Mouse (Mus musculus) large intestine, adult 2 months (tissue): Measurements from ENCODE around the gene Gltpd2. TPM values are rescaled to one million over a fixed set of nuclear protein-coding genes. Genes with fewer than 3 reads are reported as not detected.
"Not testable (repeated sequence)": the region's sequence is repeated elsewhere in the genome, so short reads cannot be mapped to it uniquely, and the experiment has no call there.

Source experiments
- DNase-seq: peaks from one replicate; pipeline ENCODE4 v3.0.0-alpha.2; 2012; ENCODE audit warnings: low read depth, low spot score
- WGBS: fragments of 180-500 bp; shearing (Covaris S2); methylation state at CpG from one replicate; pipeline ENCODE4 v1.1.7; 2018; 5-methylcytosine and 5-hydroxymethylcytosine counted together
- polyA plus RNA-seq: library from polyadenylated mRNA; depleted of rRNA; stranded (reverse); fragments of >200 nt; gene quantifications from 2 replicates; pipeline ENCODE4 v1.2.3, GENCODE M21; 2012; rRNA removed

Gene Gltpd2
- polyA plus RNA-seq, result 0.98 and 4.7 TPM in 2 replicates

DNA sequence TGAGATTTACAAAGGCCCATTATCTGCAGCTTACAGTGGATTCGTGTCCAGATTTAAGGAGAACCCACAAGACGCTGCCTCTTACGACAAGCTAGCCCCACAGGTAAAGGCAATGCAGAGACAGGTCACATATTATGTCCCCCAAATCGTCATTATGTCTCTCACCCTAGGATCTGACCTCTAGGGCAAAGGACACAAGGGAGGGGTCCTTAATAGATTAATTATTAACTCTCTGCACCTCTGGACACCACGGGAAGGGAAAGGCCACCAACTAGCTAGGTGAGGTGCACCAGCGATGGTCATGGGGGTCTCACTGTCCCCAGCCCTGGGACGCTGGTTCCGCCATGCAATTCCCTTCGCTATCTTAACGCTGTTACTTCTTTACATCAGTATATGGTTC lies at the start of gene Gltpd2:
Gene Gltpd2 (plus strand): TSS at position 274 of the 400 bp plus-strand sequence.
- no peak for DNase-seq

GRCm38 (mm10) chr11:70469764-70470163 lies 49.2 kb upstream of the Gltpd2 start:
- WGBS, result 87% methylated on average over 3 of the region's 3 CpGs
- DNase-seq, result no peak

More for the DNA sequence above, at the start of gene Gltpd2:
- WGBS, result 73% methylated on average over 10 of the region's 10 CpGs

GRCm38 (mm10) chr11:70472716-70473115 lies 46.3 kb upstream of the Gltpd2 start:
- no peak for DNase-seq

GRCm38 (mm10) chr11:70473291-70473690 lies 45.7 kb upstream of the Gltpd2 start:
- 72% methylated on average over 5 of the region's 5 CpGs for WGBS
- DNase-seq, result not testable (repeated sequence)

DNA sequence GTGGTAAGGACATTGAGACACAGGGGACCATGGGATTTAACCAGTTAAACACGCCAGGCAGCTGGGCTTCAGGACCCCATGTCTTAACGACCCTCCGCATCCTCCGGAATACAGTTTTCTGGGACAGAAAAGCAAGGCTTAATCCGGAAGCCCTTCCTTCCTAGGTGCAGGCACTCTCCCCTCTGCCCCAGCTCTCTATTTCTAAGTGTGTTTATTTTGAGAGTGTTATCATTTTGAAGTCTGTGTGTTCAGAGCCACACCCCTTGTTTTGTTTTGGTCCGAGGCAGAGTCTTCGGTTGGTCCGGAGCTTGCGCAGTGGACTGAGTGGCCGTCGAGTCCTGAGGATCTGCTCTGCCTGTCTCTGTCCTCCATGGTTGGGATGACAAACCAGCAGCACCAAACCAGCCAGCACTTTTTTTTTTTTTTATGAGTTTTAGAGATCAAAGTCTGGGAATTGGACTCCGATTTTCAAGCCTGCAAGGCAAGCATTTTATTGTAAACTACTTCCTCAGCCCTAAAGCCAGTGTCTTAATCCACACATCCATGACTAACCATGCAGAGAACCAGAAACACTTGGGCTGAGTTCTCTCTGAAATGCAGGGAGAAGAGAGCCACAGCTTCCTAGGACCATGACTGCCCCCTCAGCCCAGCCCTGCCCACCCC lies 44.0 kb upstream of the Gltpd2 start:
- 28% methylated on average over 12 of the region's 12 CpGs for WGBS
- peak; percentile 56 for DNase-seq

- DNase-seq, result no peak
- WGBS, result 24% methylated on average over 2 of the region's 2 CpGs
These were observed 33.5 kb upstream of the Gltpd2 start for GRCm38 (mm10) chr11:70485498-70485897.

DNA sequence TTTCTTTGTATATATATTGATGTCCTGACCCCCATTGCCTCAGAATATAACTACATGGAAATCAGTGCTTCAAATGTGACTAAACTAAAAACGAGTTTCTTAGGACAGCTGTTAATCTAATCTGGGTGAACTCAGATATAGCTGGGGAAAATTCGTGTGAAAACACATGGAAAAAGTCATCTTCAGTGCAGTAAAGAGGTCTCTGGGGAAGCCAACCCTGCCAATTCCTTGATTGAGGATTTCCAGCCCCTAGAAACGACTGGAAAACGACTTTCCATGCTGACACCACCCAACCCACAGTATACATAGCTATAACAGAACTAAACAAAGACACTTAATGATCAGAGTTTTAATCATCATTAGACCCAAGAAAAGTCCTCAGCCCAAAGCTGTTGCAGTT lies 31.2 kb upstream of the Gltpd2 start:
- no peak for DNase-seq
- WGBS, result 43% methylated on average over 4 of the region's 4 CpGs

- no peak for DNase-seq
- 76% methylated on average over 3 of the region's 3 CpGs for WGBS
These were observed 29.9 kb upstream of the Gltpd2 start for GRCm38 (mm10) chr11:70489138-70489537.

- DNase-seq, result no peak
- WGBS, result 81% methylated on average over 6 of the region's 6 CpGs
These were observed 29.3 kb upstream of the Gltpd2 start for GRCm38 (mm10) chr11:70489684-70490083.

DNA sequence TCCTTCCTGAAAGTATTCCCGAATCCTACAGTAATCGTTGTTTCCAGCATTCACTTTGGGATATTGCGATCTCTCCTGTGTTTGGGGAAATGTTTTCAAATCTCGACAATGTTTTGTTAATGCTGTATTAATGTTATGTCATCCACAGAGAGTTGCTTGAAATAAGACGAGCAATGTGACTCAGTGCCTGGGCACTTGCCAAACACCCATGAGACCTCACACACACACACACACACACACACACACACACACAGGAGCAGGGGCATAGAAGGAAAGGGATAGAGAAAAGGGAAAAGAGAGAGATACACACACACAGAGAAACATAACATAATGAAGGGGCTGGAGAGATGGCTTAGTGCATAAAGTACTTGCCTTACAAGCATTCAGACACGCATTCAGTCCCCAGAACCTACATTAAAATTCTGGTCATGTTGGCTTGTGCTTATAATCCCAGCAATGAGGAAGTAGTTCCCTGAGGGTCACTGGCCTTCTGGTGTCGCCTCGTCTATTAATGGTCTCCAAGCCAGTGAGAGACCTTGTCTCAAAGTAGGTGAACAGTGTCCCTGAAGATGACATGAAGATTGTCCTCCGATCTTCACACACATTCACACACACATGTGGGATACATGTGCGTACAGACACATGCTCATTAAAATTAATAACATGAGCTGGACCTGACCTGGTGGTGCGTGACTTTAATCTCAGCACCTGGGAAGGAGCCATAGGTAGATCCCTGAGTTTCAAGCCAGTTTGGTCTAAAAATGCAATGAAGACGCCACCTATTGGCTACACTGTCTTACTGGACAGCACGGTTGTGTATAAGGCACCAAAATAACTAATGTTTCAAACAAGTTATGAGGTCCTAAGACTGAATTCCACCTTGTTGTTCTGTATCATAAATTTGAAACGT lies 19.2 kb upstream of the Gltpd2 start:
- WGBS, result 50% methylated on average over 14 of the region's 14 CpGs
- no peak for DNase-seq

GRCm38 (mm10) chr11:70500476-70500812 lies 18.6 kb upstream of the Gltpd2 start:
- no peak for DNase-seq
- WGBS, result 46% methylated on average over 1 of the region's 1 CpGs

DNA sequence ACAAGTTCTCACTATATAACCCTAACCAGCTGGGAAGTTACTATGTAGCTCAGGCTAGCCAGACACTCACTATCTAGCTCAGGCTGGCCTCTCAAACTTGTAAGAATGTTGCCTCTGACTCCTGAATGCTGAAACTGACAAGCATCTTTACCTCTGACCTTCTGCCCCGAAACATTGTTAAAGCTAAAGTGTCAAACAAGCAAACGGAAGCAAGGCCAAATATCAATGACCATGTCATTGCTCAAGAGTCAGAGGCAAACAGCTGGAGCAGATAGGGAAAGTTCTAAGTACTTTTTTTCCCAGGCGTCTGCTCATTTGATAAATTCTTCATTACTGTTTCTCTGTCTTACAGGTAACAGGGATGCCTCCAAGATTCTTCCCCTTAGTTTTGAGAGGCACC lies 17.0 kb upstream of the Gltpd2 start:
- no peak for DNase-seq
- 73% methylated on average over 3 of the region's 3 CpGs for WGBS

GRCm38 (mm10) chr11:70504970-70505369 lies 14.0 kb upstream of the Gltpd2 start, which contains the start of gene Tm4sf5:
TSS of gene Tm4sf5 (plus strand) at chr11:70505244.
- 26% methylated on average over 9 of the region's 9 CpGs for WGBS

DNA sequence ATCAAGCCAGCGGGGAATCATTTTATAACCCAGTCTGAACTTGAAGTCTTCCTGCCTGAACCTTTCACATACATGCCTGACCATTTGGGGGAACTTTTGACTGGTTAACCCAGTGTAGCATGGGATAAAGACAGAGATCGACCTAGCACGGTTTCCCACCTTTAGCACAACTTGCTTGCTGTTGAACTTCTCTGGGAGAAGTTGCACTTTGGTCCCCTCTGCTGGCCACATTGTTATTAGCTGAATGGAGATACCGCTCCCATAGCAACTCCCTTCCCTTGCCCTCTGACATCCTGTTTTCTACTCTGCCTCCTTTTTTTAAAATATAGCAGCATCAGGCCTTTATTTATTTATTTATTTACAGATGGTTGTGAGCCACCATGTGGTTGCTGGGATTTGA lies 12.6 kb upstream of the Gltpd2 start:
- DNase-seq, result peak; percentile 39
- 7% methylated on average over 4 of the region's 4 CpGs for WGBS

More at GRCm38 (mm10) chr11:70504970-70505369, 14.0 kb upstream of the Gltpd2 start, which contains the start of gene Tm4sf5:
- DNase-seq, result no peak

DNA sequence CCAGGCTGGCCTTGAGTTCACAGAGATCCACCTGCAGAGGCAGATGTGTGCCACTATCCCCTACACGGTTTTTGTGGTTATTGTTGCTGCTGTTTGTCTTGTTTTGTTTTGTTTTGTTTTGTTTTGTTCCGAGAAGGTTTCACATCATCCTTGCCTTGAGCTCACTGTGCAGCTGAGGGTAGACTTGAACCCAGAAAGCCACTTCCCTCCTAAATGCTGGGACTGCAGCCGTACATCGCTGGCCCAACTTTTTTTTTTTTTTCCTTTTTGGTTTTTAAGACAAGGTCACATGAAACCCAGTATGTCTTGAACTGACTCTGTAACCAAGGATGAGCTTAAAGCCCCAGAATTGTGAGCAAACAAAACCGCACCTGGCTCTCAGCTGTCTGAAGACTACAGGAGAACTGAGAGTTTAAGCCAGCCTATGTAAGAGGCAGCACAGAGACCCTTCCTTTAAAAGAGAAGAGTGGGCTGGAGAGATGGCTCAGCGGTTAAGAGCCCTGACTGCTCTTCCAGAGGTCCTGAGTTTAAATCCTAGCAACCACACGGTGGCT lies 12.0 kb upstream of the Gltpd2 start:
- no peak for DNase-seq

DNA sequence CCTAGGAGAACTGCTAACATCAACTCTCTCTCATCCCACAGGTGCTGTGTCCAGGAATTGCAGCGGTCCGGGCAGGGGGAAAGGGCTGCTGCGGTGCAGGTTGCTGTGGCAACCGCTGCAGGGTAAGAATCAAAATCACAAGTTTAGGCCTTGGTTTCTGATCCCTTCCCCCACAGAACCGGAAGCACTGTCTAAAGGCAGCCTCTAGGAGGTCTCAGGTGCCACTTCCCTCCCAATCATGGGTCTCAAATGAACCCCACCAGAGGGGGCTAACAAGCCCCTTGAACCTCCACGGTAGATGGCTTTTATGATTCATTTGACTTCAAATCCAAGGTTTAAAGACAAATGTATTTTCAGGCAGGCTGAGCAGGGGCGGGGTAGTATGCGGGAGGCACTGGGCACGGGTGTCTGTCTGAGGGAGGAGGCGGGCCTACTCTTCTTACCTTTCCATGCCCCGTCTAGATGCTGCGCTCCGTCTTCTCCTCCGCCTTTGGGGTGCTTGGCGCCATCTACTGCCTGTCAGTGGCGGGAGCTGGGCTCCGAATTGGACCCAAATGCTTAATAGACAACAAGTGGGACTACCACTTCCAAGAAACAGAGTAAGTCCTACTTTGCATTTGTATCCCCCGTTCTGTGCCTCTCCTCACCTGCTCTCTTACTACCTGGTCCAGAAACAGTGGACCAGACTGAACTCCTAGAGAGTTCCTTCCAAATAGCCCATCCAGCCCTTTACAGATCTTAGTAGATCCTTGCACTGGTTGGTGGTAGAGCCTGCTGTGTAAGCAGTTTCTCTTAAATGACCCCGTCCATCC lies 9.0 kb upstream of the Gltpd2 start:
- 27% methylated on average over 19 of the region's 19 CpGs for WGBS
- DNase-seq, result no peak

More for the DNA sequence above, 12.0 kb upstream of the Gltpd2 start:
- 79% methylated on average over 7 of the region's 7 CpGs for WGBS

DNA sequence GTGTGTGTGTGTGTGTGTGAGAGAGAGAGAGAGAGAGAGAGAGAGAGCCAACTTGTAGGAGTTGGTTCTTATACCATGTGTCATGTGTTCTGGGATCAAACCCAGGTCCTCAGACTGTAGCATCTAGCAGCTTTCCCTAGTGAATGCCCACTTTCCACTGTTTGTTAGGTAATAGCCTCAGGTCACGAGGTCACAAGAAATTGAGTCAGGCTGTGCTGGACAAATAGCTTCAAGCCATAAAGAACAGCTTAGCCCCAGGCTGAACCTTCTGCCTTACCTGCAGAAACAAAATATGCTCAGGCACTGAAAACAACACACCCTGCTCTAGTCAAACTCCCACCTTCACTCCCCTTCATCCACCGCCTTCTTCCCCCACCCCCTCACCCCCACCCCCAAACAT lies 7.8 kb upstream of the Gltpd2 start:
- WGBS, result 85% methylated on average over 2 of the region's 2 CpGs

DNA sequence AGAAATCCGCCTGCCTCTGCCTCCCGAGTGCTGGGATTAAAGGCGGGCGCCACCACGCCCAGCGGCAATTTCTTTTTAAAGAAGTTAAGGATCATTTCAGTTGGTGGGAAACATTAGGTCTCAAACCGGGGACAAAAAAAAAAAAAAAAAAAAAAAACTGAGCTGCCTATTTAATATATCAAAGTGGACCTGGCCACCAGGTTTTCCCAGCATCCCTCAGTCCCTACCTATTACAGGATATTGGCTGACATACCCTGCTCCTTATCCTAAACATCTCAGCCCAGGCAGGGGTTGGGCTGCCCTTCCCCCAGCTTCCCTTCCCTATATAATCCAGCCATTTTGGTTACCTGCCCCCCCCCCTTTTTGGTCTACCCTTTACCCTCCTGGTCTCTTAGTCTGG lies 7.2 kb upstream of the Gltpd2 start:
- WGBS, result 92% methylated on average over 7 of the region's 7 CpGs
- DNase-seq, result no peak

More for the DNA sequence above, 7.8 kb upstream of the Gltpd2 start:
- no peak for DNase-seq

GRCm38 (mm10) chr11:70512709-70513342 lies 6.2 kb upstream of the Gltpd2 start:
- 82% methylated on average over 7 of the region's 7 CpGs for WGBS

More at GRCm38 (mm10) chr11:70512709-70513342, 6.2 kb upstream of the Gltpd2 start:
- no peak for DNase-seq
